Mouse (Mus musculus): ENCODE measurements around the gene Gm20817.
"Not testable (repeated sequence)": the region's sequence is repeated elsewhere in the genome, so short reads cannot be mapped to it uniquely, and the experiment has no call there.

The Gm20817 gene

GRCm38 (mm10) chrY:68832628-68833027 is at the start of gene Gm20817:
Gene Gm20817 (minus strand): TSS chrY:68832728.
- DNase-seq: not testable (repeated sequence)

All from thymus, adult 18-20 months (tissue).